Mouse (Mus musculus): ENCODE measurements around the gene Gm21992. TPM values are rescaled to one million over a fixed set of nuclear protein-coding genes. Genes with fewer than 3 reads are reported as not detected.
A peak's percentile ranks its signal among the peaks of the same experiment; 100 is the strongest.
"Not testable (repeated sequence)": the region's sequence is repeated elsewhere in the genome, so short reads cannot be mapped to it uniquely, and the experiment has no call there.

Gm21992 gene
- total RNA-seq, 2 experiments from 2014 or later = 62.2 to 83.8 TPM

GRCm38 (mm10) chr19:4817182-4817835, 5.9 kb upstream of the Gm21992 start:
- no peak for ATAC-seq (replicated peaks; ENCODE audit: low FRiP score, poor library complexity, severe bottlenecking)

- no peak for ATAC-seq (replicated peaks; ENCODE audit: low FRiP score, poor library complexity, severe bottlenecking)
These were observed 1.6 kb upstream of the Gm21992 start for GRCm38 (mm10) chr19:4813015-4813414.

- ATAC-seq (replicated peaks; ENCODE audit: low FRiP score, poor library complexity, severe bottlenecking) = not testable (repeated sequence)
These were observed 1.0 kb upstream of the Gm21992 start for GRCm38 (mm10) chr19:4812334-4812949.

- ATAC-seq (replicated peaks; ENCODE audit: low FRiP score, poor library complexity, severe bottlenecking) = no peak
These were observed 464 bp upstream of the Gm21992 start for GRCm38 (mm10) chr19:4811909-4812242.

- peak; percentile 50; the same call in 1 of the 2 replicates for ATAC-seq (replicated peaks; ENCODE audit: low FRiP score, poor library complexity, severe bottlenecking)
These were observed 708 bp downstream of the Gm21992 start for GRCm38 (mm10) chr19:4810746-4811062.

- no peak for ATAC-seq (replicated peaks; ENCODE audit: low FRiP score, poor library complexity, severe bottlenecking)
These were observed 1.1 kb downstream of the Gm21992 start for GRCm38 (mm10) chr19:4810309-4810708.

- ATAC-seq (replicated peaks; ENCODE audit: low FRiP score, poor library complexity, severe bottlenecking) = no peak
These were observed 8.1 kb downstream of the Gm21992 start for GRCm38 (mm10) chr19:4803283-4803682.

- no peak for ATAC-seq (replicated peaks; ENCODE audit: low FRiP score, poor library complexity, severe bottlenecking)
These were observed 8.7 kb downstream of the Gm21992 start for GRCm38 (mm10) chr19:4802691-4803091.

- ATAC-seq (replicated peaks; ENCODE audit: low FRiP score, poor library complexity, severe bottlenecking) = no peak
These were observed 12.3 kb downstream of the Gm21992 start for GRCm38 (mm10) chr19:4799083-4799482.

GRCm38 (mm10) chr19:4797846-4798245, 13.6 kb downstream of the Gm21992 start:
- ATAC-seq (replicated peaks; ENCODE audit: low FRiP score, poor library complexity, severe bottlenecking) = no peak

- no peak for ATAC-seq (replicated peaks; ENCODE audit: low FRiP score, poor library complexity, severe bottlenecking)
These were observed 15.5 kb downstream of the Gm21992 start for GRCm38 (mm10) chr19:4795929-4796328.

GRCm38 (mm10) chr19:4793831-4794422, 17.5 kb downstream of the Gm21992 start, which contains the start of gene Rbm4:
Gene Rbm4 (minus strand): TSS chr19:4793901.
- ATAC-seq (replicated peaks; ENCODE audit: low FRiP score, poor library complexity, severe bottlenecking) = peak; percentile 97

GRCm38 (mm10) chr19:4793281-4793830, 18.1 kb downstream of the Gm21992 start:
- ATAC-seq (replicated peaks; ENCODE audit: low FRiP score, poor library complexity, severe bottlenecking) = peak; percentile 37

- no peak for ATAC-seq (replicated peaks; ENCODE audit: low FRiP score, poor library complexity, severe bottlenecking)
These were observed 25.1 kb downstream of the Gm21992 start for GRCm38 (mm10) chr19:4786313-4786712.

GRCm38 (mm10) chr19:4785206-4785605, 26.2 kb downstream of the Gm21992 start:
- ATAC-seq (replicated peaks; ENCODE audit: low FRiP score, poor library complexity, severe bottlenecking) = no peak

- no peak for ATAC-seq (replicated peaks; ENCODE audit: low FRiP score, poor library complexity, severe bottlenecking)
These were observed 28.5 kb downstream of the Gm21992 start for GRCm38 (mm10) chr19:4782891-4783290.

GRCm38 (mm10) chr19:4772785-4773184, 38.6 kb downstream of the Gm21992 start:
- no peak for ATAC-seq (replicated peaks; ENCODE audit: low FRiP score, poor library complexity, severe bottlenecking)

GRCm38 (mm10) chr19:4767507-4768148, 43.8 kb downstream of the Gm21992 start:
- no peak for ATAC-seq (replicated peaks; ENCODE audit: low FRiP score, poor library complexity, severe bottlenecking)

- ATAC-seq (replicated peaks; ENCODE audit: low FRiP score, poor library complexity, severe bottlenecking) = 0 out of 2 replicates have a peak, but pooled peaks have one; percentile 21
These were observed 48.5 kb downstream of the Gm21992 start for GRCm38 (mm10) chr19:4762876-4763275.

- not testable (repeated sequence) for ATAC-seq (replicated peaks; ENCODE audit: low FRiP score, poor library complexity, severe bottlenecking)
These were observed 50.9 kb downstream of the Gm21992 start for GRCm38 (mm10) chr19:4760544-4760943.

GRCm38 (mm10) chr19:4756921-4757320, 54.5 kb downstream of the Gm21992 start:
- no peak for ATAC-seq (replicated peaks; ENCODE audit: low FRiP score, poor library complexity, severe bottlenecking)
